In the genomic region with DNA sequence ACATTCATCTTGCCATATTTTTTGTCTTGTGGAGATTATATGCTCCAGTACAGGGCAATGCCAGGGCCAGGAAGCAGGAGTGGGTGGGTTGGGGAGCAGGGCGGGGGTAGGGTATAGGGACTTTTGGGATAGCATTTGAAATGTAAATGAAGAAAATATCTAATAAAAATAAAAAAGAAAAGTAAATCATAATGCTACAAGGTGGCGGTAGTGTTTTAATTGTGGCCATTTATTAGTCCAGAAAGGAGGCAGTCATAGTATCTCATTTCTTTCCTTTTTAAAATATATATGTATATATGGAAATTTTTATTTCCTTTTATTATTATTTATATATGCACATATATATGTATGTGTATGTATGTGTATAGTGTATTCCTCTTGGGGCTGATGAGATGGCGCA, we compare ENCODE assay signal across 24 mouse cellular contexts.
"Had no signal": no experiment of that assay in that cellular context is flagged by ENCODE, and none has a peak within 500 bp of the region (broad histone marks: within the 10 kb centered on the region; RNA-seq: fewer than 3 reads in every experiment).

No protein-coding gene starts in this region.

- ATAC-seq: hindbrain, postnatal 0 days; intestine, embryonic 16.5 days; liver, embryonic 12.5 days had no signal

- H3K27ac ChIP-seq: heart, embryonic 10.5 days; hindbrain, embryonic 13.5 days; hindbrain, embryonic 15.5 days; hindbrain, postnatal 0 days; kidney, embryonic 15.5 days; kidney, postnatal 0 days; limb, embryonic 13.5 days; limb, embryonic 15.5 days; liver, embryonic 12.5 days; liver, embryonic 14.5 days had no signal

- H3K4me1 ChIP-seq: heart, embryonic 10.5 days; heart, embryonic 12.5 days; hindbrain, embryonic 13.5 days; hindbrain, embryonic 15.5 days; kidney, embryonic 15.5 days; limb, embryonic 13.5 days; limb, embryonic 15.5 days; liver, embryonic 12.5 days had no signal

- H3K9me3 ChIP-seq: heart, embryonic 10.5 days; heart, embryonic 12.5 days; hindbrain, embryonic 13.5 days; hindbrain, embryonic 15.5 days; kidney, embryonic 15.5 days; limb, embryonic 13.5 days; limb, embryonic 15.5 days; liver, embryonic 12.5 days had no signal

- H3K27me3 ChIP-seq: heart, embryonic 12.5 days; hindbrain, embryonic 13.5 days; hindbrain, embryonic 15.5 days; kidney, embryonic 15.5 days; limb, embryonic 13.5 days; limb, embryonic 15.5 days; liver, embryonic 12.5 days had no signal

- H3K4me3 ChIP-seq: heart, embryonic 10.5 days; heart, embryonic 12.5 days; hindbrain, embryonic 13.5 days; hindbrain, embryonic 15.5 days; kidney, embryonic 15.5 days; limb, embryonic 13.5 days; limb, embryonic 15.5 days; liver, embryonic 12.5 days had no signal

- H3K36me3 ChIP-seq: limb, embryonic 15.5 days had no signal

- DNase-seq: gastrocnemius, postnatal 14 days; gastrocnemius, postnatal 36 days; heart, adult 11 months; heart, postnatal 10 days; kidney, adult 11 months; kidney, adult 2 months; kidney, adult 9 months; kidney, postnatal 14 days; kidney, postnatal 36 days; layer of hippocampus, adult 9-11 months; layer of hippocampus, postnatal 36 days; left cerebral cortex, postnatal 4 days had no signal
